Mouse (Mus musculus) hematopoietic multipotent progenitor cell, adult 10-12 weeks (in vitro differentiated cells): ENCODE data around the gene Plekhm1. TPM values are rescaled to one million over a fixed set of nuclear protein-coding genes. Genes with fewer than 3 reads are reported as not detected.

ENCODE experiments used
- polyA plus RNA-seq: library from polyadenylated mRNA; stranded (reverse); fragments of >175 nt; gene quantifications from 2 replicates; pipeline ENCODE4 v1.2.3, GENCODE M21; 2012; ENCODE audit warnings: low replicate concordance

The Plekhm1 gene
- polyA plus RNA-seq = 34.7 and 35.3 TPM in 2 replicates

DNA sequence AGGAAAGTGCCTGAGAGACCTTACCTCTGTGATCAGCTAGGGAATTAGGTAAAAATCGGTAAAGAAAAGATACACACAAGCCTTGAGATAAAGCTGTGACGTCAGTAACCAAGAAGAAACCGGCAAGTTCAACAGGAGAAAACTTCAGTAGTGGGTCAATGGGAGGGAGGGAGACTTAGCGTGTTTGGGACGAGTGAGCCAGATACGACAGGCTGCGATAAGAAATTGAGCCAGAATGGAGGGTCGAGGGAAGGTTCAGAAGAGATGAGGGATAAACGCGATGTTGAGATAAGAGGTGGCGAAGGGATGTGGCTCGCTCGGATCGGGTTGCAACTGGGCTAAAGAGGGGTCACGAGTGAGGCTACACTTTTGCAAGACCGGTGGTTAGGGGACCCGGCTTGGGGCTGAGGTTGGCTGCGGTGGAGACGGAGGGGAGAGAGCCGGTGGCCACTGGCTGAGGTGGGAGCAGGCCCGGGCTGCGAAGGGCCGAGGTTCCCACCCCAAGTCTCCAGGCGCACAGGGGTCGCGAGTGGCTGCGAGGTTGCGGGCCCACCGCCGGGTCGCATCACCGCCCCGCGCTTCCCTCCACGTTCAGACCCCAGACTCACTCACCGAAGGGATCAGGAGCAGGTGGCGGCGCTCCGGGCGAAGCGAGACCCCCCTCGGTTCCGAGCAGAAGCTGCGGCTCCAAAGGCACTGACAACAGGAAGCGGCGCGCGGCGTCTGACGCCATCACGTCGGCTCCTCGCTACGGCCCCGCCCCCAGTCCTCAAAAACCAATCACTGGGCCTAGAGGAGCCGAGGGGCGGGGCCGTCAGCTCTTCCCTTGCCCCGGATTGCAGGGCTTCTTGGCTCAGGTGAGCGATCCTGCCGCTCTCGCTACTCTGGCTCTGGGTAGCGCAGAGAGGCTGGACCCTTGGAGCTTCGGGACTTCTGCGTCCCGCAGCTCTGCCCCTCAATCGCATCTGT, at the start of gene Plekhm1:
TSS of gene Plekhm1 (minus strand) at position 707 of the 969 bp plus-strand sequence.

DNA sequence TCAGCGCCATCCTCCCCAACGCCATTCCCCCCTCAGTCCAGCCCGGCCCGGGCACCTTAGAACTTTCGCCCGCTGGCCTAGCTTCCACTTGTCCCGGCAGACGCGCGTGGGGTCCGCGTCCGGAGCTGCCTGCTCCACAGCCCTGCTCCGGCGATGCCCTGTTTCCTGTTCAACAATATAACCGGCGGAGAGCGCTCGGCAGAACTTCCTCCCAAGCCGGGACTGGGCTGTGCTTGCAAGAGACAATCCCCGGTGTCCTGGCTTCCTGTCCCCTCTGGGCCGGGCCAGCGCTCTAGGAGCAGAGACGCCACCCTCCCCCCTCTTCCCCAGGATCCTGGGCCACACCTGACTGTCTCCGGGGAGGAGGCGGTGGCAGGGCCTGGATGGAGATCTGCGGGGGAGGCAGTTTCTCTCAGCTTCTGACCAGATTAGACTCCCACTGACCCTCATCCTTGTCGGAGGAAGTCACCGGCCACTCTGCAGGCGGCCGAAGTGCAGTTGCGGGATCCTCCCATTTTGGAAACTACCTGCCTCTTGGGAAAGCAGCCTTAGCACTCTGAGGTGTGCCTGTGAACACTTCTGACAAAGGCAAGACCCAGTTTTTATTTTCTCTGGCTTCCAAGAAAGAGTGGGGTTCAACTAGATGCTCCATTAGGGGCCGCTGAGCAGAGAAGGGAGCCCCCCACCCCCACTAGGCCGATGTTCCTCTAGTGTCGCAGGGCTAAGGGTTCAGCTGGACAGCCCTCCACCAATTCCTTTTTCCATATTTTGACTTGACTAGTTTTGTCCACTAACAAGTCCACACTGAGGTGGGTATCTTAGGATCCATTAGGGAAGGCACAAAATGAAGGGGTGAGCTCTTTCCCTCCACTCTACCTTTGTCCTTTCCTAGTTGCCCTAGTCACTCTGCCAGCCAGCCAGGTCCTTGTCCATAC, 49.0 kb downstream of the Plekhm1 start, which contains the start of gene Arhgap27:
TSS of gene Arhgap27 (minus strand) at position 479 of the 935 bp plus-strand sequence.

Other genes with a start within 250 kb of the Plekhm1 start
- gene Fmnl1, start 241.6 kb downstream of the Plekhm1 start, polyA plus RNA-seq = 244 and 485 TPM in 2 replicates
- not detected in 2 replicates for gene 1700023F06Rik, start 204.1 kb downstream of the Plekhm1 start, polyA plus RNA-seq
- gene Spata32, start 194.3 kb downstream of the Plekhm1 start, polyA plus RNA-seq = 0.18 TPM in 1 of 2 replicates, not detected in the other
- 44.3 and 54.1 TPM in 2 replicates for gene Map3k14, start 145.2 kb downstream of the Plekhm1 start, polyA plus RNA-seq
- 118 and 227 TPM in 2 replicates for gene Arhgap27, start 49.0 kb downstream of the Plekhm1 start, polyA plus RNA-seq
- gene Lrrc37a, start 91.9 kb upstream of the Plekhm1 start, polyA plus RNA-seq = 0.01 TPM in 1 of 2 replicates, not detected in the other
- gene Gm884, start 208.5 kb upstream of the Plekhm1 start, polyA plus RNA-seq = not detected in 2 replicates
- not detected in 2 replicates for gene Lyzl6, start 226.2 kb upstream of the Plekhm1 start, polyA plus RNA-seq
- gene Rprml, start 236.9 kb upstream of the Plekhm1 start, polyA plus RNA-seq = 0.20 and 0.27 TPM in 2 replicates